Mouse (Mus musculus) kidney, embryonic 15.5 days (tissue): Measurements from ENCODE around the gene Dus3l. TPM values are rescaled to one million over a fixed set of nuclear protein-coding genes. Genes with fewer than 3 reads are reported as not detected.

Experiments used
- ATAC-seq: fragments of 200-750 bp; cut with Nextera tagmentation; replicated peaks from 2 replicates; pipeline ENCODE4 v1.8.0; 2017; ENCODE audit warnings: moderate TSS enrichment; ENCODE audit not compliant: low FRiP score
- H3K27ac ChIP-seq: fragments of 300-500 bp; sonication (generic); 2 replicates; pipeline ENCODE4 v1.5.1; 2015; ENCODE audit warnings: mild to moderate bottlenecking, inconsistent platforms
- H3K27me3 ChIP-seq: fragments of 300-500 bp; sonication (generic); 2 replicates; pipeline ENCODE4 v1.6.1; 2015; ENCODE audit warnings: inconsistent platforms
- H3K36me3 ChIP-seq: fragments of 300-500 bp; sonication (generic); 2 replicates; pipeline ENCODE4 v1.6.1; 2015; ENCODE audit warnings: inconsistent platforms
- H3K4me1 ChIP-seq: fragments of 300-500 bp; sonication (generic); 2 replicates; pipeline ENCODE4 v1.6.1; 2015; ENCODE audit warnings: inconsistent platforms
- H3K4me2 ChIP-seq: fragments of 300-500 bp; sonication (generic); 2 replicates; pipeline ENCODE4 v1.6.1; 2015; ENCODE audit warnings: moderate library complexity, mild to moderate bottlenecking, inconsistent platforms
- H3K4me3 ChIP-seq: fragments of 300-500 bp; sonication (generic); replicated peaks from 2 replicates; pipeline ENCODE4 v1.5.1; 2015; ENCODE audit warnings: mild to moderate bottlenecking, inconsistent platforms
- H3K9ac ChIP-seq: fragments of 300-500 bp; sonication (generic); 2 replicates; pipeline ENCODE4 v1.6.1; 2015; ENCODE audit warnings: mild to moderate bottlenecking, inconsistent platforms
- H3K9me3 ChIP-seq: fragments of 300-500 bp; sonication (generic); replicated peaks from 2 replicates; pipeline ENCODE4 v1.6.1; 2016; ENCODE audit warnings: inconsistent platforms
- WGBS: fragments of 180-500 bp; shearing (Covaris S2); methylation state at CpG from one replicate; pipeline ENCODE4 v1.1.7; 2015; ENCODE audit warnings: mixed read lengths; 5-methylcytosine and 5-hydroxymethylcytosine counted together
- polyA plus RNA-seq: library from polyadenylated mRNA; unstranded; fragments of >200 nt; fragmentation: Nextera tagmentation; extraction: Ambion mirVana; gene quantifications from 2 replicates; pipeline ENCODE4 v1.2.1, GENCODE M21; 2015

Gene Dus3l
- polyA plus RNA-seq, 1 experiment from 2014 or later: 54.6 TPM

- H3K9me3 ChIP-seq: no peaks in the 10 kb centered on the region
- WGBS: under 1% methylated on average over 43 of the region's 48 CpGs
- peaks cover 57% of the 10 kb centered on the region for H3K27me3 ChIP-seq
- H3K36me3 ChIP-seq: no peaks in the 10 kb centered on the region
- ATAC-seq: peak; percentile 65
- peak within 1 kb of the TSS; percentile 57 for H3K4me3 ChIP-seq
- peak within 1 kb of the TSS; percentile 66 for H3K9ac ChIP-seq
- H3K4me1 ChIP-seq: peaks cover 49% of the 10 kb centered on the region
- peak within 1 kb of the TSS; percentile 99 for H3K4me2 ChIP-seq
- H3K27ac ChIP-seq: peak within 1 kb of the TSS; percentile 58
Measured at GRCm38 (mm10) chr17:56757416-56758123, 7.0 kb upstream of the Dus3l start, which contains the start of gene Nrtn. Gene Nrtn, minus strand, starts transcription at chr17:56757530.

GRCm38 (mm10) chr17:56758132-56758531 is 6.4 kb upstream of the Dus3l start:
- 0 out of 2 replicates have a peak, but pooled peaks have one; percentile 7 for ATAC-seq
- H3K9ac ChIP-seq: no peak overlapping the region
- H3K27me3 ChIP-seq: peaks cover 52% of the 10 kb centered on the region
- WGBS: 5% methylated on average over 12 of the region's 12 CpGs
- H3K27ac ChIP-seq: no peak overlapping the region
- no peaks in the 10 kb centered on the region for H3K9me3 ChIP-seq
- H3K4me3 ChIP-seq: no peak overlapping the region
- H3K4me1 ChIP-seq: peaks cover 54% of the 10 kb centered on the region
- H3K36me3 ChIP-seq: no peaks in the 10 kb centered on the region
- H3K4me2 ChIP-seq: peak overlapping the region; percentile 99

- ATAC-seq: no peak
- peaks cover 41% of the 10 kb centered on the region for H3K27me3 ChIP-seq
- WGBS: 36% methylated on average over 7 of the region's 7 CpGs
- H3K4me1 ChIP-seq: peaks cover 50% of the 10 kb centered on the region
- H3K4me2 ChIP-seq: no peak overlapping the region
- H3K9me3 ChIP-seq: no peaks in the 10 kb centered on the region
- no peaks in the 10 kb centered on the region for H3K36me3 ChIP-seq
- no peak overlapping the region for H3K9ac ChIP-seq
- H3K27ac ChIP-seq: no peak overlapping the region
- no peak overlapping the region for H3K4me3 ChIP-seq
Measured at GRCm38 (mm10) chr17:56759261-56759660, 5.3 kb upstream of the Dus3l start.

- H3K9ac ChIP-seq: no peak overlapping the region
- peaks cover 49% of the 10 kb centered on the region for H3K4me1 ChIP-seq
- WGBS: 62% methylated on average over 3 of the region's 3 CpGs
- H3K27me3 ChIP-seq: peaks cover 22% of the 10 kb centered on the region
- H3K4me2 ChIP-seq: no peak overlapping the region
- no peak overlapping the region for H3K4me3 ChIP-seq
- H3K27ac ChIP-seq: no peak overlapping the region
- H3K9me3 ChIP-seq: no peaks in the 10 kb centered on the region
- no peaks in the 10 kb centered on the region for H3K36me3 ChIP-seq
- ATAC-seq: no peak
Measured at GRCm38 (mm10) chr17:56761077-56761476, 3.5 kb upstream of the Dus3l start.

GRCm38 (mm10) chr17:56761991-56762410 is 2.6 kb upstream of the Dus3l start:
- peaks cover 45% of the 10 kb centered on the region for H3K4me1 ChIP-seq
- peaks cover 8% of the 10 kb centered on the region for H3K36me3 ChIP-seq
- ATAC-seq: peak; percentile 17
- peak overlapping the region; percentile 80 for H3K27ac ChIP-seq
- H3K9ac ChIP-seq: peak overlapping the region; percentile 50
- WGBS: 0% methylated on average over 27 of the region's 28 CpGs
- H3K27me3 ChIP-seq: peaks cover 13% of the 10 kb centered on the region
- H3K9me3 ChIP-seq: no peaks in the 10 kb centered on the region
- peak overlapping the region; percentile 52 for H3K4me3 ChIP-seq
- H3K4me2 ChIP-seq: peak overlapping the region; percentile 88

GRCm38 (mm10) chr17:56762769-56763731 is 1.5 kb upstream of the Dus3l start:
- no peak overlapping the region; the same call in 1 of the 2 replicates for H3K4me3 ChIP-seq
- no peak for ATAC-seq
- peak overlapping the region; percentile 80 for H3K27ac ChIP-seq
- H3K9ac ChIP-seq: peak overlapping the region; percentile 50; the same call in 1 of the 2 replicates
- no peaks in the 10 kb centered on the region for H3K9me3 ChIP-seq
- 53% methylated on average over 27 of the region's 27 CpGs for WGBS
- H3K27me3 ChIP-seq: peaks cover 6% of the 10 kb centered on the region; the same call in 1 of the 2 replicates
- H3K4me1 ChIP-seq: peaks cover 34% of the 10 kb centered on the region
- H3K36me3 ChIP-seq: peaks cover 19% of the 10 kb centered on the region
- 0 out of 2 replicates have a peak overlapping the region, but pooled peaks have one; percentile 88 for H3K4me2 ChIP-seq

- 77% methylated on average over 8 of the region's 8 CpGs for WGBS
- Histone ChIP-seq H3K27me3 (peaks cover 6% of the 10 kb centered on the region; the same call in 1 of the 2 replicates), H3K9me3 (no peaks in the 10 kb centered on the region), H3K27ac (peak overlapping the region; percentile 99), H3K36me3 (peaks cover 26% of the 10 kb centered on the region), H3K4me1 (peaks cover 31% of the 10 kb centered on the region), H3K4me2 (peak overlapping the region; percentile 82), H3K4me3 (peak overlapping the region; percentile 89), H3K9ac (0 out of 2 replicates have a peak overlapping the region, but pooled peaks have one; percentile 75)
- no peak for ATAC-seq
Measured at GRCm38 (mm10) chr17:56763741-56764250, 761 bp upstream of the Dus3l start.

GRCm38 (mm10) chr17:56765431-56765830 is 874 bp downstream of the Dus3l start:
- Histone ChIP-seq H3K36me3 (peaks cover 43% of the 10 kb centered on the region), H3K9ac (peak overlapping the region; percentile 75), H3K27ac (peak overlapping the region; percentile 99), H3K27me3 (peaks cover 2% of the 10 kb centered on the region; the same call in 1 of the 2 replicates), H3K4me2 (peak overlapping the region; percentile 82), H3K4me1 (peaks cover 31% of the 10 kb centered on the region), H3K9me3 (no peaks in the 10 kb centered on the region), H3K4me3 (peak overlapping the region; percentile 89)
- WGBS: 50% methylated on average over 12 of the region's 12 CpGs
- ATAC-seq: no peak

- no peak overlapping the region for H3K4me2 ChIP-seq
- no peak overlapping the region for H3K4me3 ChIP-seq
- no peak for ATAC-seq
- no peak overlapping the region for H3K9ac ChIP-seq
- no peaks in the 10 kb centered on the region for H3K9me3 ChIP-seq
- 95% methylated on average over 27 of the region's 27 CpGs for WGBS
- no peaks in the 10 kb centered on the region for H3K27me3 ChIP-seq
- peaks cover 52% of the 10 kb centered on the region for H3K36me3 ChIP-seq
- peaks cover 27% of the 10 kb centered on the region for H3K4me1 ChIP-seq
- H3K27ac ChIP-seq: no peak overlapping the region
Measured at GRCm38 (mm10) chr17:56766631-56767405, 2.3 kb downstream of the Dus3l start.

GRCm38 (mm10) chr17:56767531-56768135 is 3.1 kb downstream of the Dus3l start:
- Histone ChIP-seq H3K36me3 (peaks cover 52% of the 10 kb centered on the region), H3K27ac (no peak overlapping the region), H3K4me3 (no peak overlapping the region), H3K27me3 (no peaks in the 10 kb centered on the region), H3K4me2 (no peak overlapping the region), H3K4me1 (peaks cover 19% of the 10 kb centered on the region), H3K9me3 (no peaks in the 10 kb centered on the region), H3K9ac (no peak overlapping the region)
- no peak for ATAC-seq
- WGBS: 91% methylated on average over 29 of the region's 29 CpGs

- no peaks in the 10 kb centered on the region for H3K27me3 ChIP-seq
- H3K36me3 ChIP-seq: peaks cover 52% of the 10 kb centered on the region
- H3K9ac ChIP-seq: no peak overlapping the region
- H3K4me2 ChIP-seq: no peak overlapping the region
- peaks cover 10% of the 10 kb centered on the region for H3K4me1 ChIP-seq
- H3K27ac ChIP-seq: no peak overlapping the region
- no peak for ATAC-seq
- H3K9me3 ChIP-seq: no peaks in the 10 kb centered on the region
- no peak overlapping the region for H3K4me3 ChIP-seq
- WGBS: 94% methylated on average over 11 of the region's 11 CpGs
Measured at GRCm38 (mm10) chr17:56768941-56769340, 4.4 kb downstream of the Dus3l start.
